In genomic region chr11:99307579-99307978, GRCm38 (mm10) we compare ENCODE assay signal across 9 mouse cellular contexts. TPM values are rescaled to one million over a fixed set of nuclear protein-coding genes. Genes with fewer than 3 reads are reported as not detected.
DNase-seq lines count a peak whose midpoint lies in the region; TF ChIP-seq lines count a peak whose summit lies in the region.
"Had no signal": no experiment of that assay in that cellular context is flagged by ENCODE, and none has a peak within 500 bp of the region (broad histone marks: within the 10 kb centered on the region; RNA-seq: fewer than 3 reads in every experiment).

No protein-coding gene starts in this region.

- TF ChIP-seq EP300 in ES-Bruce4 (IDR thresholded peaks at IDR 0.05; ENCODE audit: insufficient read depth, low read depth, low read length): no peak

- no peak overlapping the region for H3K27ac ChIP-seq in ES-Bruce4 (ENCODE audit: insufficient read depth, low read length)
- H3K27ac ChIP-seq in spleen, adult 2 months (ENCODE audit: insufficient read depth, low read length): no peak overlapping the region

- H3K9ac ChIP-seq in ES-Bruce4 (ENCODE audit: low read depth, poor library complexity, severe bottlenecking): no peak overlapping the region

- TF ChIP-seq POLR2A in ES-Bruce4 (IDR thresholded peaks at IDR 0.05; ENCODE audit: insufficient read depth, low read length): no peak
- no peak for TF ChIP-seq POLR2A in spleen, adult 2 months (IDR thresholded peaks at IDR 0.05; ENCODE audit: low read depth, low read length)

- H3K27me3 ChIP-seq in ES-Bruce4 (ENCODE audit: control insufficient read depth, insufficient read depth, low read length, poor library complexity, severe bottlenecking): no peaks in the 10 kb centered on the region; the same call in 1 of the 2 replicates
- H3K27me3 ChIP-seq in spleen, adult 2 months (ENCODE audit: control insufficient read depth, insufficient read depth, low read length): no peaks in the 10 kb centered on the region

- 0 out of 2 replicates have a peak, but pooled peaks cover 7% of the 10 kb centered on the region for H3K9me3 ChIP-seq in ES-Bruce4 (replicated peaks; ENCODE audit: control insufficient read depth, insufficient read depth, low read length, poor library complexity, severe bottlenecking)

- no peaks in the 10 kb centered on the region for H3K36me3 ChIP-seq in ES-Bruce4 (ENCODE audit: control insufficient read depth, insufficient read depth, low read length, poor library complexity, severe bottlenecking)
- H3K36me3 ChIP-seq in spleen, adult 2 months (ENCODE audit: control insufficient read depth, insufficient read depth, low read length): no peaks in the 10 kb centered on the region

- peak; percentile 40 for DNase-seq in gastrocnemius, adult 18-20 months (ENCODE audit: low spot score)
- DNase-seq in gastrocnemius, postnatal 25 days: no peak
- DNase-seq in c-Kit-positive CD71-positive TER-119-negative erythroid progenitor cells, embryonic 14.5 days (ENCODE audit: low read depth): peak; percentile 22
- DNase-seq in frontal cortex, postnatal 14 days (ENCODE audit: low spot score in 2 of 2): peak; percentile 19 to 40
- DNase-seq in layer of hippocampus, adult 11-12 months (ENCODE audit: low spot score): peak; percentile 75
- peak; percentile 64 for DNase-seq in lung, postnatal 14 days
- peak; percentile 57 to 67 for DNase-seq in spleen, adult 2 months (ENCODE audit: low read depth in 1 of 2, low spot score in 2 of 2)

- no peak overlapping the region for H3K4me3 ChIP-seq in ES-Bruce4 (ENCODE audit: low read depth, low read length)
- no peak overlapping the region for H3K4me3 ChIP-seq in spleen, adult 2 months (ENCODE audit: extremely low read depth, insufficient read depth, insufficient read length)

- 30% methylated on average over 2 of the region's 2 CpGs for WGBS in spleen, adult 2 months

- TF ChIP-seq CTCF in ES-Bruce4 (IDR thresholded peaks at IDR 0.05; ENCODE audit: low read depth, low read length): peak; percentile 11
- peak; percentile 46; the same call in 1 of the 2 replicates for TF ChIP-seq CTCF in spleen, adult 2 months (IDR thresholded peaks at IDR 0.05; ENCODE audit: extremely low read depth, insufficient read depth, insufficient read length, insufficient replicate concordance)

- H3K4me1 ChIP-seq in ES-Bruce4 (ENCODE audit: control insufficient read depth, insufficient read depth, low read length): no peaks in the 10 kb centered on the region
- no peaks in the 10 kb centered on the region for H3K4me1 ChIP-seq in spleen, adult 2 months (ENCODE audit: control insufficient read depth, insufficient read depth, insufficient read length)

RNA-seq across cellular contexts. Expression of gene Krt25, which starts 15.2 kb away (rescaled TPM):
- under 1 TPM in 1 of 2 experiments, not detected in 1; 0.18 TPM for total RNA-seq in gastrocnemius, adult 18-20 months (2021)
- not detected for total RNA-seq in gastrocnemius, postnatal 25 days (2021)
- polyA plus RNA-seq in ES-Bruce4 (2011; ENCODE audit: insufficient read depth, insufficient read length, low read depth, missing spikeins): not detected in 2 replicates
- polyA plus RNA-seq in spleen, adult 2 months (2012; rRNA removed): not detected in 2 replicates
- polyA plus RNA-seq: lung, embryonic 16.5 days had no signal

RNA-seq across cellular contexts. Expression of gene Krt24, which starts 22.5 kb away (rescaled TPM):
- total RNA-seq in gastrocnemius, adult 18-20 months (2021): not detected
- total RNA-seq in gastrocnemius, postnatal 25 days (2021): not detected
- not detected in 2 replicates for polyA plus RNA-seq in ES-Bruce4 (2011; ENCODE audit: insufficient read depth, insufficient read length, low read depth, missing spikeins)
- polyA plus RNA-seq in spleen, adult 2 months (2012; rRNA removed): not detected in 2 replicates
- polyA plus RNA-seq: lung, embryonic 16.5 days had no signal

RNA-seq across cellular contexts. Expression of gene Krt26, which starts 30.2 kb away (rescaled TPM):
- not detected for total RNA-seq in gastrocnemius, adult 18-20 months (2021)
- not detected for total RNA-seq in gastrocnemius, postnatal 25 days (2021)
- polyA plus RNA-seq in ES-Bruce4 (2011; ENCODE audit: insufficient read depth, insufficient read length, low read depth, missing spikeins): not detected in 2 replicates
- polyA plus RNA-seq in spleen, adult 2 months (2012; rRNA removed): not detected in 2 replicates
- polyA plus RNA-seq: lung, embryonic 16.5 days had no signal

RNA-seq across cellular contexts. Expression of gene Krt27, which starts 43.3 kb away (rescaled TPM):
- total RNA-seq in gastrocnemius, adult 18-20 months (2021): not detected
- not detected for total RNA-seq in gastrocnemius, postnatal 25 days (2021)
- not detected in 2 replicates for polyA plus RNA-seq in ES-Bruce4 (2011; ENCODE audit: insufficient read depth, insufficient read length, low read depth, missing spikeins)
- polyA plus RNA-seq in spleen, adult 2 months (2012; rRNA removed): not detected in 2 replicates
- polyA plus RNA-seq: lung, embryonic 16.5 days had no signal
